Mouse (Mus musculus) lung, postnatal 4 days (tissue): ENCODE data around the gene Ifnar1.

Experiments used
- DNase-seq, 2 experiments: peaks; one replicate each; pipeline ENCODE4 v3.0.0; 2021

Ifnar1 gene

DNA sequence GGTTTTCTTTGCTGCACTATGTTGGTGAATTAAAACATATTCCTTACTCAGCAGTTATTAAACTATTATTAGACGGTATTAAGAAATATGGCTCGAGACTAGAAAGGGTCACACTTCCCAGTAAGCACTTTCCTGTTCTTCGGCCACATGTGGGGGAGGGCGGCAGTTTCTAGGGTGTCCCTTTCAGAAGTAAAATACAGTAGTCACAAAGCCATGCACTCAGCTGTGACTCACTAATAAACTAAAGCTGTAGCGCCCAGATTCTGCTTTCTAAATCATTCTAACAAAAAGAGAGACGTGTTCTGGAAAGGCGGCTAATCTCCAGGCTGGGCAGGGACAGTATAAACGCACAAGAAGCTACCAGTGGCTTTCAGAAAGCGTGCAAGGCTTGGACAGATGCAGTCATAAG is 23.3 kb upstream of the Ifnar1 start:
- no peak for DNase-seq

DNA sequence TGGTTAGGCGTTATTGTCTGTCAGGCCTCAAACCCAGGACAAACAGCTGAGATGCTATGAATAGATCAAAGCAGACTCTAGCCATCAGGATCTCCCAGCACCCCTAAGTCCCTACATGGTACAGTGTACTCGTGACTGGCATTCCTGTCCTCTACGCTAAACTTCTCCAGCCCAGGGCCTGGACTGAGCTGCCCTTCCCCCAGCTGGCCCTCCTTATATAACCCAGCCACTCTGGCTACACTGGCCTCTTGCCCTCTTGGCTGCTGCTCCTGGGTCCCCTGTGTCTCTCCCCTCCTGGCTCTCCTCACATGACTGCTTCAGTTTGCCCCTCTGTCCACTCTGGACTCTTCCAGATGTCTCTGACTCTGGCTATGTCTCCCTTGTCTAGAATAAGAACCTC is 22.4 kb upstream of the Ifnar1 start:
- no peak for DNase-seq

DNA sequence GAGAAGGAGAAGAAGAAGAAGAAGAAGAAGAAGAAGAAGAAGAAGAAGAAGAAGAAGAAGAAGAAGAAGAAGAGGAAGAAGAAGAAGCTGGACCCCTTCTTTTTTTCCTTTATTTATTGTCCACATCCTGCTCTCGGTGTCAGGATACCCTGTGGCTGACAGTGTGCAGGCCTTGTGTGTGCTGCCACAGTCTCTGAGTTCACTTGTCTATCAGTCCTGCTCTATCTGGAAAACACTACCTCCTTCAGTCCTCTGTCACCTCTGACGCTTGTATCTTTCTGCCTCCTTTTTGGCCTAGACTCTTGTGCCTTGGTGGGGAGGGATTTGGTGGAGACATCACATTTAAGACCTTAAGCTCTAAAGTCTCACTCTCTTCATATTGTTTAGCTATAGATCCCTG is 21.6 kb upstream of the Ifnar1 start:
- no peak for DNase-seq

GRCm38 (mm10) chr16:91463836-91464400 is 21.1 kb upstream of the Ifnar1 start:
- DNase-seq: no peak

GRCm38 (mm10) chr16:91464594-91465504 is 20.2 kb upstream of the Ifnar1 start:
- peak; percentile 92 for DNase-seq

- DNase-seq: no peak
These were observed 19.4 kb upstream of the Ifnar1 start for GRCm38 (mm10) chr16:91465505-91466240.

- DNase-seq: peak; percentile 70 to 80
These were observed 18.5 kb upstream of the Ifnar1 start for GRCm38 (mm10) chr16:91466566-91466965.

GRCm38 (mm10) chr16:91470470-91470869 is 14.6 kb upstream of the Ifnar1 start:
- DNase-seq: no peak

DNA sequence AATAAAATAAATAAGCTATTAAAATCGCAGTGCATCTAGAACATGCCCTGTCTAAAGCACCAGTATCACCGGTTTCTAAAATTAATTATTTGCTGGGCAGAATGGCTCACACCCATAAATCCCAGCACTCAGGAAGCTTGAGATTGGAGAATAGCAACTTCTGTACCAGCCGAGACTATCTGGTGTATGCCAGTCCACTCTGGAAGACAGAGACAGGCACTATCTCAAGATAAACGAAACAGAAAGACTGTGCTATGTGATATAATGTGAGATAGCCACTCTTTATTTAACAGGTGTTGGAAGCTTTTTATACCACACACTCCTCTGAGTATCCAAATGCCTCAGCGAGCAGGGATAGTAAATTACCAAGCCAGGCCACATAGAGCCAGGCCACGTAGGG is 13.6 kb upstream of the Ifnar1 start:
- DNase-seq: no peak

DNA sequence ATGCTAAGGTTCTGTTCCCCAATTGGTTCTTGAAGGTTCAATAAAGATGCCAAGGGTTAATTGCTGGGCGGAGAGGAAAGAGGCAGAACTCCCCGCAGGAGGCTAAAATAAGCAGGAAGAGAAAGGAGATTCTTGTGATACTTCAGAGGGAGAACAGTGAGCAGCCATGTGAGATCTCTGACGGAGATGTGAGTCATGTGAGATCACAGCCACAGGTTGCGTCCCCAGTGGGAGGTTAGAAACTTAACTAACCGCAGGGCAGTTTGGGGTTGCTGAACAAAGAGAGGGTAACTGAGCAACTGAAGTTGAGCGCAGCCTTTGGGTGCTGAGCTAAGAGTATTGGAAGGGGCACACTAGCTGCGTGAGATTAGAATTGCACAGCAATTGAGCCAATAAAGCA is 9.3 kb upstream of the Ifnar1 start:
- no peak for DNase-seq

DNA sequence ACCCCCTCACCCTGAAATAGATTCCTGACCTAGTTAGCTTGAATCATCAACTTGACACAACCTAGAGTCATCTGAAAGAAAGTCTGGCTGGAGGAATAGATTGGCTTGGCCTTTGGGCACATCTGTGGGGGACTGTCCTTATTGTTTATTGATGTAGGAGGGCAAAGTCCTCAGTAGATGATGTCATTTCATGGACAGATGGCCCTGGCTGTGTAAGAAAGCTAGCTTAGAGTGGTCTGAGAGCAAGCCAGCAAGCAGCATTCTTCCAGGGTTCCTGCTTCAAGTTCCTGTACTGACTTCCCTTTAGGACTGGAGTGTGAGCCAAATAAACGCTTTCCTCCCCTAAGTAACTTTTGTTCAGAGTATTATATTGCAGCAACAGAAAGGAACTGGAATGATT is 7.0 kb upstream of the Ifnar1 start:
- DNase-seq: no peak

DNA sequence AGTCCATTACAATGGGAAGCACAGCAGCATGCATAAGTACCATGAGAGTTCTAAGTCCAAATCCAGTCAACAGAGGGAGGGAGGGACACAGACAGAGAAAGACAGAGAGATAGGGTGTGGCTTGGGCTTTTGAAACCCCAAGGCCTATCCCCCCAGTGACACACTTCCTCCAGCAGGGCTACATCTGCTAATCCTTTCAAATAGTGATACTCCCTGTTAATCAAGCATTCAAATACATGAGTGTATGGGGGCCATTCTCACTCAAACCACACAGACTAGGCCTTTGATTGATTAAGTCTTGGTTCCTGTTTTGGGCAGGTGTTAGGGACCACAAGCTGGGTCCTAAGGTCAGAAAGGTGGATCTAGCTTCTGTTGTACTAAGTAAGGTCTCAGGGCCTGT is 4.5 kb upstream of the Ifnar1 start:
- no peak for DNase-seq

GRCm38 (mm10) chr16:91484387-91484786 is 651 bp upstream of the Ifnar1 start:
- DNase-seq: no peak

DNA sequence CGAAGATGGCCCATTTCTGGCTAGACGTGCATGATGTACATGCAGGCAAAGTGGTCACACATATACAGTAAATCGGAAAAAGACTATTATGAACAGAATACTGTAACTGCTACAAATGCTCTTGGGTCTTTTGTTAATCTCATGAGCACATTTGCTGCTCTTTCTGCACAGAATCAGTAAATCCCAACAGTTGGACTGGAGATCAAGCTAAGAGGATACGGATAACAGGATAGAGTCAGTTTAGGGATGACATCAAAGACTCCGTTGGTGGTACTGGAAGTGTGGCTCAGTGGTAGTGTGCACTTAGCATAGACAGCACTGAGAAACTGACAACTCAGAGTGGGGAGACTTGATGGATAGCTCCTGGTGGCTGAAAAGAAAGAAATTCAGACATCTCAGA is 803 bp downstream of the Ifnar1 start:
- DNase-seq: no peak

GRCm38 (mm10) chr16:91488066-91488465 is 3.0 kb downstream of the Ifnar1 start:
- DNase-seq: no peak

- DNase-seq: no peak
These were observed 5.9 kb downstream of the Ifnar1 start for GRCm38 (mm10) chr16:91490897-91491296.

- no peak for DNase-seq
These were observed 6.4 kb downstream of the Ifnar1 start for GRCm38 (mm10) chr16:91491473-91491872.

GRCm38 (mm10) chr16:91495501-91495900 is 10.5 kb downstream of the Ifnar1 start:
- DNase-seq: no peak

- DNase-seq: peak in 1 of 2 experiments; percentile 42
These were observed 11.2 kb downstream of the Ifnar1 start for GRCm38 (mm10) chr16:91496206-91496605.

GRCm38 (mm10) chr16:91496766-91497165 is 11.7 kb downstream of the Ifnar1 start:
- DNase-seq: no peak

- no peak for DNase-seq
These were observed 13.0 kb downstream of the Ifnar1 start for GRCm38 (mm10) chr16:91498041-91498440.

- DNase-seq: no peak
These were observed 19.7 kb downstream of the Ifnar1 start for GRCm38 (mm10) chr16:91504701-91505100.

DNA sequence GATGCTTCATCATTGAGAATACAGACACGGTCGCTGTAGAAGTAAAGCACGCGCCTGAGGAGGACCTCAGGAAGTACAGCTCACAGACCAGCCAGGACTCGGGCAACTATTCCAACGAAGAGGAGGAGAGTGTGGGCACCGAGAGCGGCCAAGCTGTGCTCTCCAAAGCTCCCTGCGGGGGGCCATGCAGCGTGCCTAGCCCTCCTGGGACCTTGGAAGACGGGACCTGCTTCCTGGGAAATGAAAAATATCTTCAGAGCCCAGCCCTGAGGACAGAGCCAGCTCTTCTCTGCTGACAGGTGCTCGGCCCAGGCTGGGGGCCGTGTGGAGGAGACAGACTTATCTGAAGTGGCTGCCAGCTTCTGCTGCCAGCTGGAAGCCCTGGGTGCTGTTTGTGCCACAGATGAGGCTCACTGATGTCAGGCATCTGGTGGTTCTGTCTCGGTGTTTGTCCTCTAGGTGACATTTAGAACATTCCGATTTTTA is 20.1 kb downstream of the Ifnar1 start:
- no peak for DNase-seq

DNA sequence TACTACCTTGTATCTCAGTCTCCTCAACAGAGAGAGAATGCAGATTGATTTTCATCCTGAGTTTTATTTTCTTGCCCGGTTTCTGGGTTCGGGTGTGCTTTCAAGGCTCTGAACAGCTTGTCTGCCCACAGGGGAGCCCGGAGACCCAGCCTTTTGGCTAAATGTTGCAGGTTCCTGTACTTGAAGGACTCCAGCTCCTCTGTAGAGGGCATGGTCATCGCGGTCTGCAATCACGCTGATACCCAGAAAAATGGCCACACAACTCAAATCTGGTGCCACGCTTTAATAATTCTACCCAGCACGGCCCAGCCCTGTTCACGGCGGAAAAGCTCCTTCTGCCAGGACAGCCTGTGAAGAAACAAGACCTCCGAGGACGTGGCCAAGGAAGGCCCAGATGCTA is 21.4 kb downstream of the Ifnar1 start:
- no peak for DNase-seq
